Mouse (Mus musculus) liver, embryonic 13.5 days (tissue): Measurements from ENCODE around the gene Med13l. TPM values are rescaled to one million over a fixed set of nuclear protein-coding genes. Genes with fewer than 3 reads are reported as not detected.

Experiments
- ATAC-seq: fragments of 200-750 bp; cut with Nextera tagmentation; 2 replicates; pipeline ENCODE4 v1.8.0; 2017; ENCODE audit warnings: low read depth, mild to moderate bottlenecking, moderate number of reproducible peaks, moderate library complexity
- DNase-seq: peaks from one replicate; pipeline ENCODE4 v3.0.0; 2022
- H3K27ac ChIP-seq: fragments of 300-500 bp; sonication (generic); 2 replicates; pipeline ENCODE4 v1.5.1; 2015; ENCODE audit warnings: moderate library complexity, mild to moderate bottlenecking, inconsistent platforms
- H3K27me3 ChIP-seq: fragments of 300-500 bp; sonication (generic); 2 replicates; pipeline ENCODE4 v1.6.1; 2015; ENCODE audit warnings: mild to moderate bottlenecking, inconsistent platforms
- H3K36me3 ChIP-seq: fragments of 300-500 bp; sonication (generic); 2 replicates; pipeline ENCODE4 v1.6.1; 2015; ENCODE audit warnings: mild to moderate bottlenecking, inconsistent platforms
- H3K4me1 ChIP-seq: fragments of 300-500 bp; sonication (generic); replicated peaks from 2 replicates; pipeline ENCODE4 v1.6.1; 2015; ENCODE audit warnings: inconsistent platforms
- H3K4me2 ChIP-seq: fragments of 300-500 bp; sonication (generic); 2 replicates; pipeline ENCODE4 v1.6.1; 2015; ENCODE audit warnings: inconsistent platforms, mild to moderate bottlenecking, moderate library complexity
- H3K4me3 ChIP-seq: fragments of 300-500 bp; sonication (generic); replicated peaks from 2 replicates; pipeline ENCODE4 v1.5.1; 2015; ENCODE audit warnings: mild to moderate bottlenecking, inconsistent platforms
- H3K9ac ChIP-seq: fragments of 300-500 bp; sonication (generic); 2 replicates; pipeline ENCODE4 v1.6.1; 2015; ENCODE audit warnings: mild to moderate bottlenecking, inconsistent platforms
- H3K9me3 ChIP-seq: fragments of 300-500 bp; sonication (generic); replicated peaks from 2 replicates; pipeline ENCODE4 v1.6.1; 2016; ENCODE audit warnings: inconsistent platforms
- WGBS: fragments of 180-500 bp; shearing (Covaris S2); methylation state at CpG from one replicate; pipeline ENCODE4 v1.1.7; 2015; ENCODE audit not compliant: insufficient replicate concordance; 5-methylcytosine and 5-hydroxymethylcytosine counted together
- polyA plus RNA-seq: library from polyadenylated mRNA; unstranded; fragments of >200 nt; fragmentation: Nextera tagmentation; extraction: Ambion mirVana; gene quantifications from 2 replicates; pipeline ENCODE4 v1.2.1, GENCODE M21; 2015

Gene Med13l
- polyA plus RNA-seq, 1 experiment from 2014 or later = 10.1 TPM

DNA sequence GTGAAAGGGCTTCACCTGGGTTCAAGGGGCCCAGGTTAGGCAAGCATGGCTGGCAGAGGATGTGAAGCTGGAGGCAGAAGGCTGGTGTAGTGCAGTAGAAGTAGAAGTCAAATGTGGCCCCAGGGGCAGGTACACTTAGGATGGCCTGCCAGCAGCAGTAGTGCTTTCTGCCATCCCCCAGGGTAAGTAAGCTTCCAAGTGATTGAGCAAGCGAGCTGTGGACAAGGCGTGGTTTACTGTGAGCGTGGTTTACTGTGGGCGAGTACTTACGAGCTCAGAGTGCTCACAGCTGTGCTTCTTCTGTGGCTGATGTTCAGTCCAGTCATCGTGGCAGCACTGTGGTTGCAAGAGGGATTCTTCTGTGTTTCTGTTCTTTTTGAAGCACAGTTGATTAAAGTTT is 103.5 kb downstream of the Med13l start:
- no peaks in the 10 kb centered on the region for H3K9me3 ChIP-seq
- no peaks in the 10 kb centered on the region for H3K27me3 ChIP-seq
- H3K4me3 ChIP-seq = no peak overlapping the region
- no peak for ATAC-seq
- no peak overlapping the region for H3K27ac ChIP-seq
- no peak overlapping the region for H3K9ac ChIP-seq
- peaks cover 57% of the 10 kb centered on the region for H3K4me1 ChIP-seq
- no peak overlapping the region for H3K4me2 ChIP-seq
- H3K36me3 ChIP-seq = peaks cover 11% of the 10 kb centered on the region; the same call in 1 of the 2 replicates
- WGBS = 49% methylated on average over 6 of the region's 6 CpGs
- DNase-seq = no peak

- no peak for ATAC-seq
- no peak for DNase-seq
- Histone ChIP-seq H3K27ac (no peak overlapping the region), H3K36me3 (peaks cover 11% of the 10 kb centered on the region; the same call in 1 of the 2 replicates), H3K4me3 (no peak overlapping the region), H3K4me2 (no peak overlapping the region), H3K27me3 (no peaks in the 10 kb centered on the region), H3K4me1 (peaks cover 53% of the 10 kb centered on the region), H3K9ac (no peak overlapping the region), H3K9me3 (no peaks in the 10 kb centered on the region)
- 90% methylated on average over 8 of the region's 8 CpGs for WGBS
Observed at GRCm38 (mm10) chr5:118665023-118665422, 104.5 kb downstream of the Med13l start.

DNA sequence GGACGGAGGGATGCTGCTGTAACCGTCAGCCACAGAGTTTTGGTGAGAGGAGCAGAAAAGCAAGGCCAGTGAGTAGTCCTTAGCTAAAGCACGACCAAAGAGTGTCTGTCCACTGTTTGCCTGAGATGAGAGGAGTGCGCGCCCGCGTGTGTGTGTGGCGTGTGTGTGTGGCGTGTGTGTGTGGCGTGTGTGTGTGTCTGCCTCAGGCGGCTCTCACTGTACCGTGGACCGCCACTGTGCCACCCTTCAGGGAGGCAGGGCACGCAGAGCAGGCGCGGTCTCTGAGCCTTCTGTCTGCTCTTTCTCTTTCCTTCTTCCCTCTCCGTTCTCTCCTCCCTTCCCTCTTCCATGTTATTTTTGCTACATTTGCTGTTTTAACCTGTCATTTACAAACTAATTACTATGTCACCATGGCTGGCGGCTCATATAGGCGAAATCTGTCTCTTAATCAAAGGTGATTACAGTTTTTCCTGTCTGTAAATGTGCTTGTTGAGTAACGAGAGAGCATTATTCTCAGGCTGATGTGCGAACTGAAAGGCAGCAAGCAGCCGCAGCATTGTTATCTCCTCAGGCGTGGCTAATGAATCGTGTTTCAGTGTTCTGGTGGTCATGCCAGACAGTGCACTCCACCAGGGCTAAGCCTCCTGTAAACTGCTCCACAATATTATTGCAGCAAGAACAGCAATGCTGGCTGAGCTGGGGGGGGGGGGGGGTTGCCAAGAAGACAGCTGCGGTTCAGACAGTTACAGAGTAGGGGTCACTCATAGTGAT is 106.1 kb downstream of the Med13l start:
- peaks cover 18% of the 10 kb centered on the region; the same call in 1 of the 2 replicates for H3K36me3 ChIP-seq
- H3K27ac ChIP-seq = no peak overlapping the region
- ATAC-seq (peak; percentile 33; the same call in 1 of the 2 replicates), DNase-seq (no peak)
- no peaks in the 10 kb centered on the region for H3K27me3 ChIP-seq
- H3K4me2 ChIP-seq = no peak overlapping the region
- H3K9me3 ChIP-seq = no peaks in the 10 kb centered on the region
- WGBS = 72% methylated on average over 25 of the region's 25 CpGs
- peaks cover 48% of the 10 kb centered on the region for H3K4me1 ChIP-seq
- no peak overlapping the region for H3K4me3 ChIP-seq
- H3K9ac ChIP-seq = no peak overlapping the region

GRCm38 (mm10) chr5:118667863-118668262 is 107.4 kb downstream of the Med13l start:
- WGBS = 80% methylated on average over 7 of the region's 7 CpGs
- Histone ChIP-seq H3K9ac (no peak overlapping the region), H3K4me3 (no peak overlapping the region), H3K27ac (no peak overlapping the region), H3K36me3 (peaks cover 27% of the 10 kb centered on the region; the same call in 1 of the 2 replicates), H3K27me3 (no peaks in the 10 kb centered on the region), H3K9me3 (no peaks in the 10 kb centered on the region), H3K4me1 (peaks cover 50% of the 10 kb centered on the region), H3K4me2 (no peak overlapping the region)
- ATAC-seq (no peak), DNase-seq (no peak)

DNA sequence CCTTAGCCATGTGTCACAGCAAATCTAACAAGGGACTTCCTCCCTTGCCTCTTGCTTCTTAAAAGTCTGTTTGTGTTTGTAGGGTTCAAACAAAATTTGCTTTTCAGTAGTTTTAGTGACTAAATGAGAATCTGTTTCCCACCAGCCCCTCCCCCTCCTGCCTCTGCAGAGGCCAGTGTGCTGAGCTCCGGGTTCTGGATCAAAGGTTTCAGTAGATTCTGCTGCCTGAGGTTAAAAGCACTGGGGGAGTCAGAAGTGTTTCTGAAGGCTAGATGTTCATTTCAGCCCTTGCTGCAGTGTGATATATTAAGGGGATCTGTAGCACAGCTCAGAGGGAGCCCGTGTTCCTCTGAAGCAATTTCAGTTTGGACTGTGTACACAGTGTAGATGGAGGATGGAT is 108.5 kb downstream of the Med13l start:
- Histone ChIP-seq H3K27ac (no peak overlapping the region), H3K4me3 (no peak overlapping the region), H3K36me3 (peaks cover 31% of the 10 kb centered on the region; the same call in 1 of the 2 replicates), H3K4me2 (peak overlapping the region; percentile 15; the same call in 1 of the 2 replicates), H3K9ac (no peak overlapping the region), H3K9me3 (no peaks in the 10 kb centered on the region), H3K4me1 (peaks cover 55% of the 10 kb centered on the region), H3K27me3 (no peaks in the 10 kb centered on the region)
- ATAC-seq (no peak), DNase-seq (no peak)
- WGBS = 52% methylated on average over 2 of the region's 2 CpGs

DNA sequence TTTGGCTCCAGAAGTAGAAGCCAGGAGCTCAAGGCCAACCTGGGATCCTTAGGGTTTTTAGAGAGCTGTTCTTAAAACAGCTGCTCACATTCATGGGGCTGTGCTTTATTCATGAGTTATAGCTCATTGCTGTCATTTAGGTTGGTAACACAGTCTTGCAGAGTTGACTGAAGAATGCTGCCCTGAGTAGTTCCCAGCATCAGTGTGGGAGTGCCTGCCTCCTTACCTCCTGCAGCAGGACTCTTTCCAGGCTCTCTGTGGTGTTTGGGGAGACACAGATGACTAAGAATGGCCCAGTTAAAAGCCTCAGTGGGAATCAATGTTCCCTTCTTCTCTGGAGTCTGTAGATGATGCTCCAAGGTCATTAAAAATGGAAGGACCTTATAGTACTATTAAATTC is 111.6 kb downstream of the Med13l start:
- H3K9ac ChIP-seq = no peak overlapping the region
- no peaks in the 10 kb centered on the region for H3K27me3 ChIP-seq
- no peak for ATAC-seq
- peaks cover 53% of the 10 kb centered on the region for H3K4me1 ChIP-seq
- H3K36me3 ChIP-seq = peaks cover 29% of the 10 kb centered on the region; the same call in 1 of the 2 replicates
- H3K9me3 ChIP-seq = no peaks in the 10 kb centered on the region
- no peak overlapping the region for H3K4me2 ChIP-seq
- H3K4me3 ChIP-seq = no peak overlapping the region
- DNase-seq = no peak
- no peak overlapping the region for H3K27ac ChIP-seq

DNA sequence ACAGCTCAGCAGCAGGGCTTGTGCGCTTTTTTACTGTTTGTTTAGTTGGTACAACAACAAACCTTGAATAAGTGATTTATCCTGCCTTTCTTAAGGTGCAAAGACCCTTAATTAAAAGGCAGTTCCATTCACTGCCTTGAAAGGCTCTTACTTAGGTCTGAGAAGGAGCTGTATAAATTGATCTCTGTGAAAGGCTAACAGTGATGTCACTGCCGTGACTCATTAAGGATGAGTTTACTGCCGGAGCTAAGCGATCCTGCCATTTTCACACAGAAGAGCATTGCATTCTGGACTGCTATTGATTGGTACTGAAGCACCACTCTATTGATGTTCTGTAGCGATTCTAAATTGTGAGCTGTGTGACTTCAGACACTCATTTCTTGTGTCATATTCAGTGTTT is 113.4 kb downstream of the Med13l start:
- no peak overlapping the region; the same call in 1 of the 2 replicates for H3K27ac ChIP-seq
- no peak overlapping the region for H3K9ac ChIP-seq
- 78% methylated on average over 5 of the region's 5 CpGs for WGBS
- no peak overlapping the region for H3K4me3 ChIP-seq
- H3K36me3 ChIP-seq = peaks cover 33% of the 10 kb centered on the region; the same call in 1 of the 2 replicates
- no peaks in the 10 kb centered on the region for H3K27me3 ChIP-seq
- H3K9me3 ChIP-seq = no peaks in the 10 kb centered on the region
- no peak for DNase-seq
- no peak for ATAC-seq
- peaks cover 51% of the 10 kb centered on the region for H3K4me1 ChIP-seq
- no peak overlapping the region for H3K4me2 ChIP-seq

- H3K4me1 ChIP-seq = peaks cover 46% of the 10 kb centered on the region
- H3K9ac ChIP-seq = no peak overlapping the region
- no peak overlapping the region for H3K4me2 ChIP-seq
- H3K36me3 ChIP-seq = peaks cover 33% of the 10 kb centered on the region; the same call in 1 of the 2 replicates
- 60% methylated on average over 3 of the region's 3 CpGs for WGBS
- DNase-seq (no peak), ATAC-seq (no peak)
- H3K4me3 ChIP-seq = no peak overlapping the region
- H3K27me3 ChIP-seq = no peaks in the 10 kb centered on the region
- no peaks in the 10 kb centered on the region for H3K9me3 ChIP-seq
- H3K27ac ChIP-seq = no peak overlapping the region
Observed at GRCm38 (mm10) chr5:118674321-118674720, 113.8 kb downstream of the Med13l start.

- Histone ChIP-seq H3K4me2 (no peak overlapping the region), H3K27me3 (no peaks in the 10 kb centered on the region), H3K36me3 (peaks cover 40% of the 10 kb centered on the region), H3K4me1 (peaks cover 50% of the 10 kb centered on the region), H3K27ac (no peak overlapping the region), H3K4me3 (no peak overlapping the region), H3K9me3 (no peaks in the 10 kb centered on the region), H3K9ac (no peak overlapping the region)
- 76% methylated on average over 3 of the region's 3 CpGs for WGBS
- no peak for ATAC-seq
- no peak for DNase-seq
Observed at GRCm38 (mm10) chr5:118675697-118676096, 115.2 kb downstream of the Med13l start.

DNA sequence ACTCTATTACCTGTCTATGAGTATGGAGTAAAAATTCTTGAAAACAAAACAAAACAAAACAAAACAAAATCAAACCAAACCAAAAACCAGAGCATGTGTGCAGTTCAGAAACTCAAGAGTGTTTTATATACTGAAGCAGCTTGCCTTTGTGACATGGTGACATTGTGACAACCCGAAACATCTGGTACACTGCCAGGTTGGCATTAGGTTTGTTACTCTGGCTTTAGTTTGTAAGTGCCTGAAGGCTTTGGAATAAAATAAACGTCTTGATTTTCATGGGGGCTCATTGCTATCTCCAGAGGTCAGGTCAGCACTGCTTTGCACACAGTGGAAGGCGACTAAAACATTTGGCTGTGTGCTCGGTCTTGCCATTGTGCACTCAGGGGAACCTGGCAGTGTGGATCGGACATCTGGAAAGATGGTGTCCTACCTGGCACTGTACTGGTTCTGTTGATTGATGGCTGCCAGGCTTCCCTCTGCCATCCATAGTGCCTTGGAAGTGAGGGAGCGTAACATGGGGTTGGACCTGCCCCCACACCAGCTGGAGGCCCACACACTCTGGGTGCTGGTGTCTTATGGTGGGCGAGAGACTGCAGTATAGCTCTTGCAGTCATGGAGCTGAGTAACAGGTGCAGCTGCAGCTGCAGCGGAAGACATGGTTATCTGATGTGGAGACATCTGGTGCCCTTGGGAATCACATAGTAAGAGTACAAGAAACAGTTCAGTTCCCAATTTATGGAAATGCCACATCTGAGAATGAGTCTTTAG is 115.9 kb downstream of the Med13l start:
- ATAC-seq = 0 out of 2 replicates have a peak, but pooled peaks have one; percentile 10
- Histone ChIP-seq H3K4me1 (peaks cover 54% of the 10 kb centered on the region), H3K36me3 (peaks cover 42% of the 10 kb centered on the region)

GRCm38 (mm10) chr5:118679283-118679835 is 118.9 kb downstream of the Med13l start:
- Histone ChIP-seq H3K27ac (0 out of 2 replicates have a peak overlapping the region, but pooled peaks have one; percentile 3), H3K4me2 (no peak overlapping the region), H3K9ac (no peak overlapping the region), H3K4me3 (no peak overlapping the region), H3K4me1 (peaks cover 38% of the 10 kb centered on the region), H3K9me3 (no peaks in the 10 kb centered on the region), H3K36me3 (peaks cover 42% of the 10 kb centered on the region), H3K27me3 (no peaks in the 10 kb centered on the region)
- ATAC-seq (peak; percentile 31; the same call in 1 of the 2 replicates), DNase-seq (no peak)
- WGBS = 88% methylated on average over 9 of the region's 9 CpGs

More for the DNA sequence above, 115.9 kb downstream of the Med13l start:
- no peak for DNase-seq
- no peaks in the 10 kb centered on the region for H3K27me3 ChIP-seq
- no peak overlapping the region for H3K4me2 ChIP-seq
- H3K4me3 ChIP-seq = no peak overlapping the region
- H3K9me3 ChIP-seq = no peaks in the 10 kb centered on the region
- 83% methylated on average over 8 of the region's 8 CpGs for WGBS
- H3K9ac ChIP-seq = no peak overlapping the region
- H3K27ac ChIP-seq = no peak overlapping the region
